Comparison of ENCODE assay signal across 16 mouse cellular contexts in genomic region chr3:86693553-86693952, GRCm38 (mm10).
"Had no signal": no experiment of that assay in that cellular context is flagged by ENCODE, and none has a peak within 500 bp of the region (broad histone marks: within the 10 kb centered on the region; RNA-seq: fewer than 3 reads in every experiment).

No protein-coding gene starts in this region.

- H3K4me1 ChIP-seq: stomach, embryonic 15.5 days had no signal

- H3K9me3 ChIP-seq: neural tube, embryonic 13.5 days; neural tube, embryonic 15.5 days; stomach, embryonic 15.5 days had no signal

- H3K27me3 ChIP-seq: neural tube, embryonic 13.5 days; neural tube, embryonic 15.5 days; stomach, embryonic 15.5 days had no signal

- H3K4me3 ChIP-seq: neural tube, embryonic 13.5 days; neural tube, embryonic 15.5 days; stomach, embryonic 15.5 days had no signal

- H3K4me2 ChIP-seq: neural tube, embryonic 13.5 days; neural tube, embryonic 15.5 days; stomach, embryonic 15.5 days had no signal

- DNase-seq: retina, postnatal 1 day; right cerebral cortex, adult 18-20 months; right cerebral cortex, postnatal 14 days; right cerebral cortex, postnatal 25 days; right cerebral cortex, postnatal 4 days; spleen, adult 18-20 months; thymus, adult 18-20 months; thymus, adult 2 months; thymus, postnatal 14 days; thymus, postnatal 25 days; thymus, postnatal 36 days; thymus, postnatal 4 days had no signal

- H3K27ac ChIP-seq: neural tube, embryonic 13.5 days; neural tube, embryonic 15.5 days; stomach, embryonic 15.5 days; stomach, postnatal 0 days had no signal

- H3K36me3 ChIP-seq: neural tube, embryonic 13.5 days; neural tube, embryonic 15.5 days; stomach, embryonic 15.5 days had no signal

- H3K9ac ChIP-seq: neural tube, embryonic 13.5 days; neural tube, embryonic 15.5 days; stomach, embryonic 15.5 days had no signal
